Mouse (Mus musculus): Measurements from ENCODE around the gene Olfr725.

- TF ChIP-seq CTCF (conservative IDR thresholded peaks at IDR 0.05; ENCODE audit: low read length) (no peak), POU5F1 (IDR thresholded peaks at IDR 0.05; ENCODE audit: borderline replicate concordance, low read length) (no peak)
These were observed at the start of gene Olfr725 for GRCm38 (mm10) chr14:50040275-50040674.

Measured in E14TG2a.4 (cell line).